Mouse (Mus musculus) ES-E14 (cell line): ENCODE results near the gene Cyp26b1.

Experiments
- CHD2 ChIP-seq: IDR thresholded peaks from 2 replicates; pipeline ENCODE4 v1.6.1; 2014; ENCODE audit warnings: mild to moderate bottlenecking, low read depth, low read length, inconsistent platforms
- HCFC1 ChIP-seq: IDR thresholded peaks from 2 replicates; pipeline ENCODE4 v1.6.1; 2012; ENCODE audit warnings: low read length, inconsistent platforms, borderline replicate concordance; ENCODE audit not compliant: insufficient read depth
- MAFK ChIP-seq: IDR thresholded peaks from 2 replicates; pipeline ENCODE4 v1.6.1; 2014; ENCODE audit warnings: mild to moderate bottlenecking, low read depth, low read length, inconsistent platforms; ENCODE audit not compliant: insufficient read depth
- ZNF384 ChIP-seq: IDR thresholded peaks from 2 replicates; pipeline ENCODE4 v1.6.1; 2012; ENCODE audit warnings: low read depth, low read length, inconsistent platforms

DNA sequence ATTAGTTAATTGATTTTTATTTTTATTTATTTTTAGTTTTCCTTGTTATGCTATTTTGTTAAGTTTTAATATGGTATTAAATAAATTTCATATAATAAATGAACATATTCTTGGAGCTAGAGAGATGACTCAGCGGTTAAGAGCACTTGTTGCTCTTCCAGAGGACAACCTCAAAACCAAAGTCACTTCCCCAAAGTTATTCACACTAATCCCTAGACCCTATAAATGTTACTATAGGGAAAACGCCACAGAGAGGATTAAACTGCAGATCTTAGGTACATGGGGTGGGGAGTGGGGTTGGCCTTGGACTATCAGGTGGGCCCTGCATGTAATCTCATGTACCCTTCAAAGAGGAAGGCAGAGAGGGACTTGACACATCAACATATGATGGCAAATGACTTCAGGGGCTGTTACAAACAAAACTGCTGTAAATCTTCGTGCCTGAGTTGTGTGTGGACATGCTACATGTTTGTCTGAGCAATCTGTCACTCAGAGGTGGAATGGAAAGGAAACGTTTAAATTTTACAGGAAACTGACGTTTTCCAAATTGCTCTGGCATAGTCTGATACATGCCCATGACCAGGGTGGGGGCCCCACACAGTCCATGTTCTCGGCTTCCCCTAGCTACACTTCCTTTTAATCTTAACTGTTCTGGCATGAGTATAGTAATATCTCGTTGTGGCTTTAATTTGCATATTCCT is 68.7 kb downstream of the Cyp26b1 start:
- TF ChIP-seq CHD2 (no peak), HCFC1 (no peak), ZNF384 (no peak), MAFK (no peak)
